Mouse (Mus musculus): ENCODE measurements around the gene Usf3.

Usf3 gene

GRCm38 (mm10) chr16:44172297-44173154, 520 bp upstream of the Usf3 start:
- peak; percentile 99 for DNase-seq (ENCODE audit: low spot score in 2 of 2)

- DNase-seq (ENCODE audit: low spot score in 2 of 2) = no peak
Measured at GRCm38 (mm10) chr16:44173966-44174530, 1.0 kb downstream of the Usf3 start.

GRCm38 (mm10) chr16:44175001-44175400, 2.0 kb downstream of the Usf3 start:
- DNase-seq (ENCODE audit: low spot score in 2 of 2) = no peak

GRCm38 (mm10) chr16:44176511-44176910, 3.5 kb downstream of the Usf3 start:
- DNase-seq (ENCODE audit: low spot score in 2 of 2) = no peak

- no peak for DNase-seq (ENCODE audit: low spot score in 2 of 2)
Measured at GRCm38 (mm10) chr16:44178555-44178954, 5.5 kb downstream of the Usf3 start.

GRCm38 (mm10) chr16:44182597-44182996, 9.6 kb downstream of the Usf3 start:
- no peak for DNase-seq (ENCODE audit: low spot score in 2 of 2)

GRCm38 (mm10) chr16:44184769-44185168, 11.7 kb downstream of the Usf3 start:
- no peak for DNase-seq (ENCODE audit: low spot score in 2 of 2)

GRCm38 (mm10) chr16:44187172-44187571, 14.1 kb downstream of the Usf3 start:
- DNase-seq (ENCODE audit: low spot score in 2 of 2) = no peak

- no peak for DNase-seq (ENCODE audit: low spot score in 2 of 2)
Measured at GRCm38 (mm10) chr16:44188766-44189165, 15.7 kb downstream of the Usf3 start.

- DNase-seq (ENCODE audit: low spot score in 2 of 2) = no peak
Measured at GRCm38 (mm10) chr16:44190032-44190431, 17.0 kb downstream of the Usf3 start.

GRCm38 (mm10) chr16:44190968-44191367, 17.9 kb downstream of the Usf3 start:
- no peak for DNase-seq (ENCODE audit: low spot score in 2 of 2)

- peak; percentile 77 to 79 for DNase-seq (ENCODE audit: low spot score in 2 of 2)
Measured at GRCm38 (mm10) chr16:44199066-44199703, 26.1 kb downstream of the Usf3 start.

GRCm38 (mm10) chr16:44200146-44200545, 27.1 kb downstream of the Usf3 start:
- no peak for DNase-seq (ENCODE audit: low spot score in 2 of 2)

- DNase-seq (ENCODE audit: low spot score in 2 of 2) = no peak
Measured at GRCm38 (mm10) chr16:44204331-44204730, 31.3 kb downstream of the Usf3 start.

- DNase-seq (ENCODE audit: low spot score in 2 of 2) = no peak
Measured at GRCm38 (mm10) chr16:44205973-44206372, 32.9 kb downstream of the Usf3 start.

GRCm38 (mm10) chr16:44210156-44211053, 37.4 kb downstream of the Usf3 start:
- DNase-seq (ENCODE audit: low spot score in 2 of 2) = peak in 1 of 2 experiments; percentile 15

GRCm38 (mm10) chr16:44211054-44211414, 38.0 kb downstream of the Usf3 start:
- no peak for DNase-seq (ENCODE audit: low spot score in 2 of 2)

- DNase-seq (ENCODE audit: low spot score in 2 of 2) = peak; percentile 74 to 76
Measured at GRCm38 (mm10) chr16:44212703-44213102, 39.7 kb downstream of the Usf3 start.

- DNase-seq (ENCODE audit: low spot score in 2 of 2) = no peak
Measured at GRCm38 (mm10) chr16:44215513-44215912, 42.5 kb downstream of the Usf3 start.

- DNase-seq (ENCODE audit: low spot score in 2 of 2) = no peak
Measured at GRCm38 (mm10) chr16:44216417-44216816, 43.4 kb downstream of the Usf3 start.

- DNase-seq (ENCODE audit: low spot score in 2 of 2) = no peak
Measured at GRCm38 (mm10) chr16:44221463-44221862, 48.4 kb downstream of the Usf3 start.

Measured in spleen, postnatal 36 days (tissue).